Mouse (Mus musculus) liver, adult 2 months (tissue): ENCODE data around the gene Tmprss6.

Experiments used
- CTCF ChIP-seq: fragments of 200-500 bp; IDR thresholded peaks from 2 replicates; pipeline ENCODE4 v1.5.1; 2011; ENCODE audit warnings: low read depth, low read length, control low read depth
- POLR2A ChIP-seq: fragments of 200-500 bp; IDR thresholded peaks from 2 replicates; pipeline ENCODE4 v1.6.1; 2011; ENCODE audit warnings: low read length, control low read depth; ENCODE audit not compliant: insufficient read depth; ENCODE audit errors: extremely low read depth

- no peak for TF ChIP-seq CTCF
- no peak for TF ChIP-seq POLR2A
These were observed 17.2 kb downstream of the Tmprss6 start for GRCm38 (mm10) chr15:78451201-78451600.
